Mouse (Mus musculus) thymus, adult 2 months (tissue): ENCODE data around the gene Cdc25a. TPM values are rescaled to one million over a fixed set of nuclear protein-coding genes. Genes with fewer than 3 reads are reported as not detected.

Experiments
- DNase-seq: peaks from one replicate; pipeline ENCODE4 v3.0.0; 2021
- H3K27ac ChIP-seq: fragments of 200-500 bp; 2 replicates; pipeline ENCODE4 v1.5.1; 2012; ENCODE audit warnings: low read length, control low read depth; ENCODE audit not compliant: control insufficient read depth, insufficient read depth
- H3K27me3 ChIP-seq: fragments of 200-500 bp; 2 replicates; pipeline ENCODE4 v1.6.1; 2012; ENCODE audit warnings: mild to moderate bottlenecking, low read length, moderate library complexity, mixed read lengths; ENCODE audit not compliant: control insufficient read depth, insufficient read depth
- H3K36me3 ChIP-seq: fragments of 200-500 bp; 2 replicates; pipeline ENCODE4 v1.6.1; 2012; ENCODE audit warnings: mild to moderate bottlenecking, low read length, moderate library complexity; ENCODE audit not compliant: control insufficient read depth, insufficient read depth
- H3K4me1 ChIP-seq: fragments of 200-500 bp; replicated peaks from 2 replicates; pipeline ENCODE4 v1.6.1; 2012; ENCODE audit warnings: low read length; ENCODE audit not compliant: control insufficient read depth, insufficient read depth
- H3K4me3 ChIP-seq: fragments of 200-500 bp; 2 replicates; pipeline ENCODE4 v1.5.1; 2012; ENCODE audit warnings: mild to moderate bottlenecking, low read length, control low read depth, moderate library complexity; ENCODE audit not compliant: control insufficient read depth, insufficient read depth
- CTCF ChIP-seq: fragments of 200-500 bp; IDR thresholded peaks from 2 replicates; pipeline ENCODE4 v1.5.1; 2012; ENCODE audit warnings: mild to moderate bottlenecking, control low read depth, low read length, moderate library complexity, borderline replicate concordance; ENCODE audit not compliant: control insufficient read depth, poor library complexity, insufficient read depth; ENCODE audit errors: extremely low read depth
- POLR2A ChIP-seq: fragments of 200-500 bp; IDR thresholded peaks from 2 replicates; pipeline ENCODE4 v1.6.1; 2012; ENCODE audit warnings: mild to moderate bottlenecking, low read length, control low read depth, moderate library complexity; ENCODE audit not compliant: control insufficient read depth, poor library complexity, insufficient read depth; ENCODE audit errors: extremely low read depth
- WGBS: fragments of 180-500 bp; shearing (Covaris S2); methylation state at CpG from one replicate; pipeline ENCODE4 v1.1.7; 2018; 5-methylcytosine and 5-hydroxymethylcytosine counted together
- polyA plus RNA-seq: library from polyadenylated mRNA; depleted of rRNA; stranded (reverse); fragments of >200 nt; gene quantifications from 2 replicates; pipeline ENCODE4 v1.2.3, GENCODE M21; 2012

Cdc25a gene
- polyA plus RNA-seq, 1 experiment = 16.6 TPM

DNA sequence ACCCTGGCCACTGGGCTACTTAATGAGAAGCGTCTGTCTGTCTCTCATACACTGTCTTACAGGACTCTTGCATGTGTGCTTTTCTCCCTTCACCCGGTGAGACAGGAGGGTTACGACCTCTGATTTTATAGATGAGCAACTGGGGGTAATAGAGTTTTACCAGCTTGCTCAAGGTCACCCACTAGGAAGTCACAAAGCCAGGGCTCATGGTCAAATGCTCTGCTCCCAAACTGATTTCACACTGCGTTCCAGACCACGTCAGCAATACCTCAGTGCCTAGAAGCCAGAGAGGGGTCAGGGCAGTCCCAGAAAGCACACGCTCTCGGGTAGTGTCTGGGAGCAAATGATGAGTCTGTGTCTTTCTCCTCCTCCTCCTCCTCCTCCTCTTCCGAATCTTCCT lies 33.7 kb downstream of the Cdc25a start:
- Histone ChIP-seq H3K4me1 (no peaks in the 10 kb centered on the region; the same call in 1 of the 2 replicates), H3K36me3 (no peaks in the 10 kb centered on the region), H3K27me3 (no peaks in the 10 kb centered on the region), H3K27ac (no peak overlapping the region), H3K4me3 (no peak overlapping the region)
- DNase-seq = no peak
- 93% methylated on average over 8 of the region's 8 CpGs for WGBS
- no peak for TF ChIP-seq POLR2A
- TF ChIP-seq CTCF = no peak

DNA sequence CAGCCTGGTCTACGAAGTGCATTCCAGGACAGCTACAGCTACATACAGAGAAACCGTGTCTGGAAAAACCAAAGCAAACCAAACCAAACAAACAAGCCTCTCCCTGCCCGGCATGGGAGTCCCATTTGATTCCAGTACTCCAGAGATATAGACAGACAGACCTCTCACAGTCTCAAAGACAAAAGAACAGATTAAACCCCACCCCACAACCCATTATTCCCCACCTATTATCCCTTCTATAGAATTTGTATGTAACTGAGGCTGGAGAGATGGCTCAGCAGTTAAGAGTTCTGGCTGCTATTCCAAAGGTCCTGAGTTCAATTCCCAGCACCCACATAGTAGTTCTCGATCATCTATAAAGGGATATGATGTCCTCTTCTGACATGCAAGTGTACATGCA lies 34.5 kb downstream of the Cdc25a start:
- no peaks in the 10 kb centered on the region for H3K27me3 ChIP-seq
- no peak for TF ChIP-seq POLR2A
- TF ChIP-seq CTCF = no peak
- no peaks in the 10 kb centered on the region; the same call in 1 of the 2 replicates for H3K4me1 ChIP-seq
- WGBS = 95% methylated on average over 4 of the region's 4 CpGs
- H3K27ac ChIP-seq = no peak overlapping the region
- no peak overlapping the region for H3K4me3 ChIP-seq
- DNase-seq = no peak
- H3K36me3 ChIP-seq = no peaks in the 10 kb centered on the region

DNA sequence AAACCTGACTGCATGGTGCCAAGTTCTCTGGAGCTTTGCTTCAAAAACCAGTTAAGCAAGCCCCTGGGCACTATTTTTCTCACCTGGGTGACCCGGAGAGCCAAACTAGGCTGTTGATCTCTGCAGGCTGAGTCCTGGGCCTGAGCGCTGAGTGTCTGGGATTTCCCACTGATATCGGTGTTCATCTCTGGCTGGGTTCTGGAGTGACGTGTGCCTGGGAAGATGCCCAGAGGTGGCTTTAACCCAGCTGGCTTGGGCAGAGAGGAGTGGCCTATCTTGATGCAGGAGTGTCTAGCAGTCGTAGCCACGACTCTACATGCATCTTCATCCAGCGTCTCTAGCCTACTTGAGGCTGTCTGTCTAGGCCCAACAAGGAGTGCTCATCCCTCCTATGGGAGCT lies 36.4 kb downstream of the Cdc25a start:
- H3K4me3 ChIP-seq = no peak overlapping the region
- no peak overlapping the region for H3K27ac ChIP-seq
- no peaks in the 10 kb centered on the region for H3K27me3 ChIP-seq
- H3K36me3 ChIP-seq = no peaks in the 10 kb centered on the region
- no peaks in the 10 kb centered on the region; the same call in 1 of the 2 replicates for H3K4me1 ChIP-seq
- 88% methylated on average over 7 of the region's 7 CpGs for WGBS
- TF ChIP-seq POLR2A = no peak
- no peak for TF ChIP-seq CTCF
- DNase-seq = no peak

DNA sequence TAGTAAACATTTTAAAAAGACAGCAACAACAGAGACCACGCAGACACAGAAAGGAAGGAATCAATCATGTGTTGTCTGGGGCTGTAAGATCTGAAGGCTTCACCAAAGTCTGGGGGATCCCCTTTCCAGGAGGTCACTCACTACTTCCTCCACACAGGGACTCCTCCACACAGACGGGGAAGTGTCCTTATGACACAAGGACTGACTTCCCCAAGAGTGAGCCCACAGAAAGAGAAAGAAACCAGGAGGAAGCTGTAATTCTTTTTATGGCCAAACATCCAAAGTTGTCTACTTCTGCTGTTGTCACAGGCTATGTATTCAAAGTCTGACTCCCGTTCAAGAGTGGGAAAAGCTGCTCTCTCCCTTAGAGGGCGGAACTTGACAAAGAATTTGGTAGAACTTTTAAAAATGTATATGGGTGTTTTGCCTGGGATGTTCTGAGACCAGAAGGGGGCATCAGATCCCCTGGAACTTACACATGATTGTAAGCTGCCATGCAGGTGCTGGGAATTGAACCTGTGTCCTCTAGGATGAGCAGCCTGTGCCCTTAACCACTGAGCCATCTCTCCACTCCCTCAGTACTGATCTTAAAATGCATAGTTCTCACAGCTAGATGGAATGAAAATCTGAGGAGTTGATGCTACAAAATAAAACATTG lies 39.0 kb downstream of the Cdc25a start:
- DNase-seq = no peak
- WGBS = 28% methylated on average over 4 of the region's 4 CpGs

DNA sequence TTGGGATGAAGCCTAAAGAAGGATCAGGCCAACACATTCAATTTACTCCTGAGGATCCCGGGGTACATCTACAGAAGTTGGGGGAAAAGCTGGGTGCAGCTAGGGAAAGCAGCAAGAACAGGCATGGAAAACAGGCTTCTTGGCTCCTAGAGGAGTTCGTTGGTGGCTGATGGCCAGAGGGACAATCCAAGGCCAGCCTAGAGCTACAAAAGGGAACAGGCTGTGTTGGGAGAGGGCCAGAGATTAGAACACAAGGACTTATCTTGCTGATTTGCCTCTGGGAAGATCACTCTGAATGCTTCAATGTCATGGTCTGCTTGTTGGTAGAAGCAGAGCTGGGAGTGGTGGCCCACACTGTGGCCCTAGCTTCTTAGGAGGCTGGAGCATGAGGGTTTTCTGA lies 42.6 kb downstream of the Cdc25a start:
- 94% methylated on average over 2 of the region's 2 CpGs for WGBS
- Histone ChIP-seq H3K4me3 (no peak overlapping the region), H3K27ac (no peak overlapping the region), H3K27me3 (no peaks in the 10 kb centered on the region), H3K36me3 (no peaks in the 10 kb centered on the region), H3K4me1 (no peaks in the 10 kb centered on the region)
- TF ChIP-seq CTCF (no peak), POLR2A (no peak)
- DNase-seq = no peak

More for the DNA sequence above, 39.0 kb downstream of the Cdc25a start:
- TF ChIP-seq CTCF (no peak), POLR2A (no peak)
- H3K27ac ChIP-seq = no peak overlapping the region
- no peak overlapping the region for H3K4me3 ChIP-seq
- no peaks in the 10 kb centered on the region for H3K36me3 ChIP-seq
- no peaks in the 10 kb centered on the region for H3K4me1 ChIP-seq
- no peaks in the 10 kb centered on the region for H3K27me3 ChIP-seq

DNA sequence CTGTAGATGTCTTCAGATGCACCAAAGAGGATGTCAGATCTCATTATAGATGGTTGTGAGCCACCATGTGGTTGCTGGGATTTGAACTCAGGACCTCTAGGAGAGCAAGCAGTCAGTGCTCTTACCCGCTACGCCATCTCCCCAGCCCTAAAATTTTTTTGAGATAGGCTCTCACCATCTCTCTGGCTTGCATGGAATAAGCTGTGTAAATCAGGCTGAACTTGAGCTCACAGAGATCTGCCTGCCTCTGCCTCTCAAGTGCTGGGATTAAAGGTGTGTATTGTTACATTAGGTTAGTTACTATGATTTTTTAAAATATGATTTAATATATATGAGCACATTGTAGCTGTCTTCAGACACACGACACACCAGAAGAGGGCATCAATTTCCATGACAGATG lies 53.8 kb downstream of the Cdc25a start:
- H3K27ac ChIP-seq = no peak overlapping the region
- no peak for DNase-seq
- H3K4me3 ChIP-seq = no peak overlapping the region
- peaks cover 10% of the 10 kb centered on the region for H3K4me1 ChIP-seq
- 96% methylated on average over 3 of the region's 3 CpGs for WGBS
- no peaks in the 10 kb centered on the region for H3K36me3 ChIP-seq
- no peaks in the 10 kb centered on the region for H3K27me3 ChIP-seq
- TF ChIP-seq POLR2A = no peak

DNA sequence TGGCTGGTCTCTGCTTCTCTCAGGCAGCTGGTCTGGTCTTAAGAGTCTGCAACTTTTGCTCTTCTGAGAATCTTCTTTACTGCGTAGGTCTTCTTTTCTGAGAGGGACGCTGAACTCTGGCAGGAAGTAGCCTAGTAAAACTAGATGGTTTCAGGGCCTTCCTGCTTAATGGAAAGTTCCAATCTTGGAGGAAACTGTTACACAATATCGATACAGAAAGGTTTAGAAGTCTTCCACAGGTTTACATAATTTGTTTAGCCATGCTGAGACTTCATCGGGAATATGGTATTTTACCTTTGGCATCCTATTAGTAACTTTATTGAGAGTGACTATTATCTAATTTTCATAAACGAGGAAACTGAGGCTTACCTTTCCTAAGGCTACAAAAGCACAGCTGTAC lies 54.7 kb downstream of the Cdc25a start:
- no peak overlapping the region for H3K27ac ChIP-seq
- no peak for TF ChIP-seq POLR2A
- H3K4me3 ChIP-seq = no peak overlapping the region
- H3K36me3 ChIP-seq = no peaks in the 10 kb centered on the region
- no peak for DNase-seq
- no peaks in the 10 kb centered on the region for H3K27me3 ChIP-seq
- H3K4me1 ChIP-seq = peaks cover 10% of the 10 kb centered on the region
- WGBS = 94% methylated on average over 5 of the region's 5 CpGs
